Mouse (Mus musculus) limb, embryonic 14.5 days (tissue): ENCODE measurements around the gene Polr2c. TPM values are rescaled to one million over a fixed set of nuclear protein-coding genes. Genes with fewer than 3 reads are reported as not detected.

Source experiments
- ATAC-seq: fragments of 200-750 bp; cut with Nextera tagmentation; 2 replicates; pipeline ENCODE4 v1.8.0; 2017; ENCODE audit warnings: low read depth, moderate number of reproducible peaks, moderate TSS enrichment; ENCODE audit not compliant: low FRiP score
- DNase-seq: peaks from one replicate; pipeline ENCODE4 v3.0.0-alpha.2; 2015; ENCODE audit warnings: low spot score
- H3K27ac ChIP-seq: fragments of 300-500 bp; sonication (generic); replicated peaks from 2 replicates; pipeline ENCODE4 v1.5.1; 2014; ENCODE audit warnings: low read depth, mild to moderate bottlenecking, low read length, moderate library complexity, mixed read lengths
- H3K27me3 ChIP-seq: fragments of 300-500 bp; sonication (generic); 2 replicates; pipeline ENCODE4 v1.6.1; 2014; ENCODE audit warnings: low read length, mixed read lengths; ENCODE audit not compliant: control insufficient read depth, insufficient read depth
- H3K36me3 ChIP-seq: fragments of 300-500 bp; sonication (generic); 2 replicates; pipeline ENCODE4 v1.6.1; 2014; ENCODE audit warnings: mild to moderate bottlenecking, low read length, moderate library complexity, mixed read lengths; ENCODE audit not compliant: control insufficient read depth, insufficient read depth
- H3K4me1 ChIP-seq: fragments of 300-500 bp; sonication (generic); 2 replicates; pipeline ENCODE4 v1.6.1; 2014; ENCODE audit warnings: antibody characterized with exemption, low read length, mixed read lengths; ENCODE audit not compliant: control insufficient read depth, insufficient read depth
- H3K4me2 ChIP-seq: fragments of 300-500 bp; sonication (generic); replicated peaks from 2 replicates; pipeline ENCODE4 v1.6.1; 2014; ENCODE audit warnings: low read depth, mild to moderate bottlenecking, low read length, moderate library complexity; ENCODE audit not compliant: severe bottlenecking
- H3K4me3 ChIP-seq: fragments of 300-500 bp; sonication (generic); replicated peaks from 2 replicates; pipeline ENCODE4 v1.5.1; 2014; ENCODE audit warnings: low read length
- H3K9ac ChIP-seq: fragments of 300-500 bp; sonication (generic); 2 replicates; pipeline ENCODE4 v1.6.1; 2014; ENCODE audit warnings: mild to moderate bottlenecking, low read depth, low read length, moderate library complexity; ENCODE audit not compliant: severe bottlenecking
- H3K9me3 ChIP-seq: fragments of 300-500 bp; sonication (generic); 2 replicates; pipeline ENCODE4 v1.6.1; 2016; ENCODE audit warnings: low read length; ENCODE audit not compliant: control insufficient read depth
- POLR2A ChIP-seq: fragments of 200-500 bp; IDR thresholded peaks from 2 replicates; pipeline ENCODE4 v1.8.0; 2012; ENCODE audit warnings: inconsistent platforms, mild to moderate bottlenecking, moderate library complexity, borderline replicate concordance; ENCODE audit not compliant: insufficient read depth, insufficient read length; ENCODE audit errors: extremely low read depth
- WGBS: fragments of 180-500 bp; shearing (Covaris S2); extraction: QIAGEN DNeasy Blood & Tissue Kit; methylation state at CpG from one replicate; pipeline ENCODE4 v1.1.7; 2014; 5-methylcytosine and 5-hydroxymethylcytosine counted together
- polyA plus RNA-seq, 2 experiments: library from polyadenylated mRNA; depleted of rRNA in 1 of 2; stranded (reverse) in 1 of 2; unstranded in 1 of 2; fragments of >200 nt; fragmentation: Nextera tagmentation in 1 of 2; extraction: Ambion mirVana in 1 of 2; gene quantifications; 2 replicates each; pipeline versions ENCODE4 v1.2.1 to v1.2.3; 2012 to 2014

The Polr2c gene
- polyA plus RNA-seq, 2 experiments, result 129 to 135 TPM

DNA sequence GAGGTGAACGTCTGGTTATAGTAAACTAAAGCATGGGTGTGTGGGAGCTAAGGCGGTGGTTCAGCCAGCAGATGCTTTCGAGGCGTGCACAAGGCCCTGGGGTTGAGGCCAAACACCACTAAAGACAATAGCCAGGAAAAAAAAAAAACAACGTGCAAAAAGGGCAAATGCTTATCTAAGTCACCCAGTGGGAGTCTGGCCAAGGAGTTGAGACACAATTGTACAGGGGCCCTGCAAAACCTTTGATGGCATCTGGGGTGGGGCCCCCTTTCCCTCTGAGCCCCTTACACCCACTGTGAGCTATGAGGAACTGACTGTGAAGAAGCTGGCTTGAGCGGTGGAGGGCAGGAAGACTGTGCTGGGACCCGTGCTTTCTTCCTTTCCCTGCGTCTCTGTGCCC is 65.4 kb downstream of the Polr2c start:
- peaks cover 3% of the 10 kb centered on the region; the same call in 1 of the 2 replicates for H3K4me1 ChIP-seq
- no peak overlapping the region for H3K4me3 ChIP-seq
- H3K36me3 ChIP-seq, result no peaks in the 10 kb centered on the region
- no peak overlapping the region for H3K4me2 ChIP-seq
- H3K9ac ChIP-seq, result no peak overlapping the region
- WGBS, result 38% methylated on average over 8 of the region's 8 CpGs
- DNase-seq, result no peak
- no peaks in the 10 kb centered on the region for H3K9me3 ChIP-seq
- no peak for TF ChIP-seq POLR2A
- no peaks in the 10 kb centered on the region for H3K27me3 ChIP-seq
- no peak for ATAC-seq
- H3K27ac ChIP-seq, result no peak overlapping the region

Other genes starting within 250 kb of the Polr2c start
- 111 and 125 TPM in 2 replicates for gene Arl2bp, start 190.8 kb upstream of the Polr2c start, polyA plus RNA-seq (2012; rRNA removed)
- 54.0 and 62.9 TPM in 2 replicates for gene Arl2bp, start 190.8 kb upstream of the Polr2c start, polyA plus RNA-seq (2014; fragmentation: Nextera tagmentation; extraction: Ambion mirVana)
- 1.6 and 2.1 TPM in 2 replicates for gene Pllp, start 161.2 kb upstream of the Polr2c start, polyA plus RNA-seq (2012; rRNA removed)
- gene Pllp, start 161.2 kb upstream of the Polr2c start, polyA plus RNA-seq (2014; fragmentation: Nextera tagmentation; extraction: Ambion mirVana), result 0.95 and 3.6 TPM in 2 replicates
- not detected in 2 replicates for gene Ccl22, start 111.9 kb upstream of the Polr2c start, polyA plus RNA-seq (2012; rRNA removed)
- gene Ccl22, start 111.9 kb upstream of the Polr2c start, polyA plus RNA-seq (2014; fragmentation: Nextera tagmentation; extraction: Ambion mirVana), result 0.14 TPM in 1 of 2 replicates, not detected in the other
- gene Cx3cl1, start 85.4 kb upstream of the Polr2c start, polyA plus RNA-seq (2012; rRNA removed), result 8.7 and 10.5 TPM in 2 replicates
- 8.3 and 8.6 TPM in 2 replicates for gene Cx3cl1, start 85.4 kb upstream of the Polr2c start, polyA plus RNA-seq (2014; fragmentation: Nextera tagmentation; extraction: Ambion mirVana)
- 0.45 TPM in 1 of 2 replicates, not detected in the other for gene Ccl17, start 47.0 kb upstream of the Polr2c start, polyA plus RNA-seq (2012; rRNA removed)
- 0.67 TPM in 1 of 2 replicates, not detected in the other for gene Ccl17, start 47.0 kb upstream of the Polr2c start, polyA plus RNA-seq (2014; fragmentation: Nextera tagmentation; extraction: Ambion mirVana)
- gene Coq9, start 19.1 kb upstream of the Polr2c start, polyA plus RNA-seq (2012; rRNA removed), result 84.5 and 88.1 TPM in 2 replicates
- 72.4 and 86.0 TPM in 2 replicates for gene Coq9, start 19.1 kb upstream of the Polr2c start, polyA plus RNA-seq (2014; fragmentation: Nextera tagmentation; extraction: Ambion mirVana)
- 55.0 and 55.2 TPM in 2 replicates for gene Ciapin1, start 19.1 kb upstream of the Polr2c start, polyA plus RNA-seq (2012; rRNA removed)
- gene Ciapin1, start 19.1 kb upstream of the Polr2c start, polyA plus RNA-seq (2014; fragmentation: Nextera tagmentation; extraction: Ambion mirVana), result 83.6 and 84.3 TPM in 2 replicates
- 29.1 and 35.8 TPM in 2 replicates for gene Dok4, start 18.9 kb downstream of the Polr2c start, polyA plus RNA-seq (2012; rRNA removed)
- 23.3 and 26.9 TPM in 2 replicates for gene Dok4, start 18.9 kb downstream of the Polr2c start, polyA plus RNA-seq (2014; fragmentation: Nextera tagmentation; extraction: Ambion mirVana)
- gene Ccdc102a, start 60.6 kb downstream of the Polr2c start, polyA plus RNA-seq (2012; rRNA removed), result 60.1 and 60.7 TPM in 2 replicates
- 52.9 and 66.3 TPM in 2 replicates for gene Ccdc102a, start 60.6 kb downstream of the Polr2c start, polyA plus RNA-seq (2014; fragmentation: Nextera tagmentation; extraction: Ambion mirVana)
- 0.45 and 0.90 TPM in 2 replicates for gene Adgrg5, start 66.2 kb downstream of the Polr2c start, polyA plus RNA-seq (2012; rRNA removed)
- 0.23 and 0.33 TPM in 2 replicates for gene Adgrg5, start 66.2 kb downstream of the Polr2c start, polyA plus RNA-seq (2014; fragmentation: Nextera tagmentation; extraction: Ambion mirVana)
- gene Adgrg1, start 117.3 kb downstream of the Polr2c start, polyA plus RNA-seq (2012; rRNA removed), result 25.6 and 35.2 TPM in 2 replicates
- gene Adgrg1, start 117.3 kb downstream of the Polr2c start, polyA plus RNA-seq (2014; fragmentation: Nextera tagmentation; extraction: Ambion mirVana), result 17.6 and 20.4 TPM in 2 replicates
- 6.7 and 8.0 TPM in 2 replicates for gene Adgrg3, start 160.2 kb downstream of the Polr2c start, polyA plus RNA-seq (2012; rRNA removed)
- gene Adgrg3, start 160.2 kb downstream of the Polr2c start, polyA plus RNA-seq (2014; fragmentation: Nextera tagmentation; extraction: Ambion mirVana), result 3.3 and 4.3 TPM in 2 replicates
- gene Drc7, start 197.7 kb downstream of the Polr2c start, polyA plus RNA-seq (2012; rRNA removed), result 0.10 and 0.12 TPM in 2 replicates
- 0.26 TPM in 1 of 2 replicates, not detected in the other for gene Drc7, start 197.7 kb downstream of the Polr2c start, polyA plus RNA-seq (2014; fragmentation: Nextera tagmentation; extraction: Ambion mirVana)
- 31.6 and 39.4 TPM in 2 replicates for gene Katnb1, start 223.7 kb downstream of the Polr2c start, polyA plus RNA-seq (2012; rRNA removed)
- gene Katnb1, start 223.7 kb downstream of the Polr2c start, polyA plus RNA-seq (2014; fragmentation: Nextera tagmentation; extraction: Ambion mirVana), result 21.4 and 21.6 TPM in 2 replicates